Mouse (Mus musculus) Patski (cell line): Measurements from ENCODE around the gene Ercc8. TPM values are rescaled to one million over a fixed set of nuclear protein-coding genes. Genes with fewer than 3 reads are reported as not detected.
A peak's percentile ranks its signal among the peaks of the same experiment; 100 is the strongest.

Experiments used
- ATAC-seq: fragments of 100-300 bp; one replicate; pipeline ENCODE4 v1.8.0; 2021
- CTCF ChIA-PET: fragments of 350-600 bp; sonication (Branson Sonifier 250); formaldehyde crosslinking; loops from one replicate; lab custom pipeline; 2022; ENCODE audit warnings: inconsistent platforms; lab: Charles Lee
- POLR2A ChIA-PET: fragments of 350-600 bp; sonication (Branson Sonifier 250); formaldehyde crosslinking; loops from one replicate; lab custom pipeline; 2022; ENCODE audit warnings: antibody characterized with exemption, inconsistent platforms; lab: Charles Lee
- DNase-seq: peaks from one replicate; pipeline ENCODE4 v3.0.0-alpha.2; 2011; ENCODE audit warnings: low read depth, low spot score
- H3K27me3 ChIP-seq: fragments of 371-371 bp; one replicate; pipeline ENCODE4 v1.5.1; 2021
- CTCF ChIP-seq: fragments of 100-300 bp; IDR thresholded peaks from one replicate; pipeline ENCODE4 v1.5.1; 2021
- in situ Hi-C: fragments of 300-500 bp; cut with MboI; formaldehyde crosslinking; loops from 3 replicates; pipeline ENCODE4 v1.11.1; 2018; ENCODE audit warnings: low pct_unique_long_range_greater_than_20kb, mixed read lengths
- polyA plus RNA-seq: library from polyadenylated mRNA; unstranded; gene quantifications from one replicate; pipeline ENCODE4 v1.2.3, GENCODE M21; 2021

The Ercc8 gene
- polyA plus RNA-seq, 1 experiment from 2014 or later = 6.8 TPM

DNA sequence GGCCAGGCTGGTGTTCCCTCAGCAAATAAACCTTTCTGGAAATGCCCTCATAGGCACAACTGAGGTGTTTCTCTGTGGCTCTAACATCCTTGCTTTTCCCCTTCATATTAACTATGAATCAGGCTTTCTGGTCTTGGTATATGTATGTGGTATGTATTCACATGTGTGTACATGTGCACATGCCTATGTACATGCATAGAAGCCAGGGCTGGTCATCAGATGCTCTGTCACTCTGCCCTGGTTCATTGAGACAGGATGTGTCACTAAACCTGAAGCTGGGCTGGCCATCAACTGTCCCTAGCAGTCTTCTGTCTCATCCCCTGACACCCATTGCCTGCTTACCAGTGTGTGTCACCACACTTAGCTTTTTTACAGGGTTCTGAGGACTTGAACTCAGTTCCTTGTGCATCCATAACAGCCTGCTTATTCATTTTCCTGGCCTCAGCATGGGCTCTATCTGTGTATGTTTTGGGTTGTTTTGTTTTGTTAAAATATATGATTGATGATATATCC is 26.3 kb downstream of the Ercc8 start:
- H3K27me3 ChIP-seq = no peaks in the 10 kb centered on the region
- in situ Hi-C loops = no loop called here
- TF ChIP-seq CTCF = no peak
- CTCF ChIA-PET = interaction anchor here (0.9 kb wide), 1 partner anchor 9 kb away, joined by 3 read pairs; no protein-coding TSS in a partner anchor
- DNase-seq (no peak), ATAC-seq (no peak)
- POLR2A ChIA-PET = no interaction called here

DNA sequence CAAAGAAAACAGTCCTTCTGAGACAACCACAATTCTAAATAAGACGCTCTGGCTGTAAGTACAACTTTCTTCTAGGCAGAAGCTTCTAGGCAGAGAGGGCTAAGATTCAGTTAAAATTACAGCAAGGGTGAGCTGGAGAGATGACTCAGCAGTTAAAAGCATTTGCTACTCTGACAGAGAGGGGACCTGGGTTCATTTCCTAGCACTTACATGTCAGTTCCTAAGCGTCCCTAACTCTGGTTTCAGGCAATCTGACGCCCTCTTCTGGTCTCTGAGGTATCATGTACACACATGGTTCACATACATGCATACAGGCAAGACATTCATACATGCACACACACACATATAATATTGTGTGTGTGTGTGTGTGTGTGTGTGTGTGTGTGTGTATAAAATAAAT is 27.0 kb downstream of the Ercc8 start:
- ChIA-PET POLR2A (no interaction called here), CTCF (interaction anchor here (0.9 to 1.4 kb wide), 2 partner anchors 8 to 131 kb away, joined by 3 to 4 read pairs; partner anchors contain the start of gene Depdc1b)
- DNase-seq = no peak
- no peak for TF ChIP-seq CTCF
- in situ Hi-C loops = no loop called here
- H3K27me3 ChIP-seq = no peaks in the 10 kb centered on the region
- ATAC-seq = no peak

DNA sequence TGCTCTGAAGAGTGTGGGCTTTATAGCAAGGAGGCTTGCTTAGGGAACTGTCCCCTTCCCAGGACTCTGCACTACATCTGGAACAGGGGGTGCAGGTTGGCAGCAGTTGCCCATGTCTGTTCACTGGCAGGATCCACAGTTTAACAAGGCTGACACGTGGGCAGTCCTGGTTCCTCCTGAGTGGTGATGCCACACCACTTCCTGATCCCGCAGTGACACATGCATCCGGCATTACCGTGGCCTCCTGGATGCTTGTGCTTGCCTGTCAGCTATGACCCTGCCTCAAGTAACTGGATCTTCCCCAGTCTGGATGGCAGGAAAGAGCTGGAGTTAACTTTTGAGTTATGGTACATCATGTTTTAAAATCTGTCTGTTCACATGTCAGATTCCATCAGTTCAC is 29.5 kb downstream of the Ercc8 start:
- ATAC-seq (peak; percentile 69), DNase-seq (no peak)
- ChIA-PET POLR2A (interaction anchor here (0.8 kb wide), 1 partner anchor 8 kb away, joined by 5 read pairs; no protein-coding TSS in a partner anchor), CTCF (interaction anchor here (1.6 kb wide), 1 partner anchor 137 kb away, joined by 4 read pairs; no protein-coding TSS in a partner anchor)
- no peaks in the 10 kb centered on the region for H3K27me3 ChIP-seq
- in situ Hi-C loops = no loop called here
- no peak for TF ChIP-seq CTCF

DNA sequence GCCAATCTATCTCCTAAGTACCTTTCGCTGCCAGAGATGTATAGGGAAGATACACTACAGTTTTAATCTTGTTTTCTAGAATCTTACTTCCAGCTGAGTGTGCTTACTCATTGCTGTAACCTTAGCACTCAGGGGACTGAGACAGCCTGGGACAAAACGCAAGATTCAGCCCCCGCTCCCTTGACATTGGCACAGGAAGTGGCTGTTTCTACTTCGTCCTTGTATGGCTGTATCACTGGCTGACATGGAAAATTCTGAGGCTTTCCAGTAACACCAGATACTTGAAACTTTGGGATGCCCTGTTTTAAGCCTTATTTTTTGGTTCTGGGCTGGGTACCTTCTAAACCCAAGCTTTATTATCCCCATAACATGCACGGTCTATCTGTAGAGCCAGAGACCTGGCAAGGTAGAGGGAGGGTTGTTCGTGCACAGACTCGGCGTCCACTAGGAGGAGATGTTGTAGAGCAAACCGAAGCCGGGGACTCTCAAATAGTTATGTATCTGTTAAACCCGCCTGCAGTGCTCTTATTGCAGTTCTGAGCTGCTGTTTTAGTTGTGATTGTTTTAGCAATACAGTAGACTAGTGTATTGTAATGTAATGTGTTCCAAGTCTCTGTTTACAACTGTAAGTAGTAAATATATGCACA is 32.7 kb downstream of the Ercc8 start:
- ATAC-seq = peak; percentile 79

DNA sequence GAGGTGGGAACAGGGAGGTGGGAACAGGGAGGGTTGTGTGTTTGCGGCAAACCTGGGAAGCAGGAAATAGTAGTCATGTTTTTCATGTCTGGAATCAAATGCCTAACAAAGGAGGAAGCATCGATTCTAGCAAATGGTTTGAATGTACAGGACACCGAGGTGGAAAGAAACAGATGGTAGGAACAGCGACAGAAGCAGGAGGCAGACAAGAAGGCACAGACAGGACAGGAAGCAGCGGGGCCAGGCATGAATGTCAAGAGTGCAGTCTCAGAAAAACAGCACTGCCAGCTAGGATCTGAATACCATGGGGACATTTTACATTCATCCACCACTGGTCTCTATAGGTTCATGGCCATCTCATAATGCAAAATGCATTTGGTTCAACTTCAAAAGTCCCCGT is 36.9 kb downstream of the Ercc8 start:
- ATAC-seq (no peak), DNase-seq (no peak)
- ChIA-PET POLR2A (no interaction called here), CTCF (interaction anchor here (1.2 to 4.7 kb wide), 3 partner anchors 30 to 135 kb away, joined by 3 to 16 read pairs (median 3); partner anchors contain the start of gene Depdc1b)
- H3K27me3 ChIP-seq = no peaks in the 10 kb centered on the region
- TF ChIP-seq CTCF = no peak
- in situ Hi-C loops = loop anchor here (10.0 kb wide), 1 partner anchor 1019 kb away; no protein-coding TSS in a partner anchor

More for the DNA sequence above, 32.7 kb downstream of the Ercc8 start:
- TF ChIP-seq CTCF = peak; percentile 77
- CTCF ChIA-PET = interaction anchor here (1.0 to 4.0 kb wide), 15 partner anchors 12 to 147 kb away, joined by 3 to 26 read pairs (median 4); partner anchors contain the start of genes Depdc1b and Elovl7
- DNase-seq = no peak
- H3K27me3 ChIP-seq = no peaks in the 10 kb centered on the region
- POLR2A ChIA-PET = interaction anchor here (1.4 kb wide), 1 partner anchor 74 kb away, joined by 3 read pairs; no protein-coding TSS in a partner anchor
- in situ Hi-C loops = loop anchor here (5.0 to 10.0 kb wide), 2 partner anchors 141 to 1024 kb away; no protein-coding TSS in a partner anchor

DNA sequence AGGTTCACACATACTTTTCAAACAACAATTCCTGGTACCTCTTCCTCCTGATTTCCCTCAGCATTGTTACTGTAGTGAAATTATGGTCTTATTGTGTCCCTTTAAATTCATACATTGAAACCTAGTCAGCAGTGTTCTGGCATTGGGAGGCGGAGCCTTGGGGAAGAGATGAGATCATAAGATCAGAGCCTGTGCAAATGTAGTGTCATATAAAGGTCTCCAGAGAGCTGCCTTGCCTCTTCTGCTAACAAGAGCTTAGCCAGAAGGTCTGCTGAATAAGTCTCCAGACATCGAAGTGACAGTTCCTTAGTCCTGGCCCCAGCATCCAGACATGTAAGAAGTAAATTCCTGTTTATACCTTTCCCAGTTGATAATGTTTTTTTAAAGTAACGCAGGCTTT is 46.3 kb downstream of the Ercc8 start:
- ChIA-PET POLR2A (no interaction called here), CTCF (interaction anchor here (1.3 kb wide), 1 partner anchor 13 kb away, joined by 5 read pairs; no protein-coding TSS in a partner anchor)
- no peak for TF ChIP-seq CTCF
- in situ Hi-C loops = no loop called here
- DNase-seq (no peak), ATAC-seq (no peak)
- no peaks in the 10 kb centered on the region for H3K27me3 ChIP-seq

DNA sequence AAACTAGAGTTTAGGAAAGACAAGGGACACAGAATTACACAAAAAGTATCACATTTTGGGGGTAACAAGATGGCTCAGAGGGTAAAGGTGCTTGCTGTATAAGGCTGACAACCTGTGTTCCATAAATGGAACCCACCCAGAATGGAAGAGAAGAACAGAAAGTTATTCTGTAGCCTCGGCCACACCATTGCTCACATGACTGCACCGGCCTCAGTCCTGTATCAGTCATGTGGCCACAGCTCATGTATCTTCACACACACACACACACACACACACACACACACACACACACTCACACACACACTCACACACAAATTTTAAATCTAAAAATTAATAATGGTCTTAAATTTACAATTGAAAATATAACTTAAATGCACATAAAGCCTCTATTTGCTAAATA is 48.9 kb downstream of the Ercc8 start:
- CTCF ChIA-PET = no interaction called here
- ATAC-seq (no peak), DNase-seq (no peak)
- in situ Hi-C loops = no loop called here
- TF ChIP-seq CTCF = no peak
- POLR2A ChIA-PET = no interaction called here
- no peaks in the 10 kb centered on the region for H3K27me3 ChIP-seq

DNA sequence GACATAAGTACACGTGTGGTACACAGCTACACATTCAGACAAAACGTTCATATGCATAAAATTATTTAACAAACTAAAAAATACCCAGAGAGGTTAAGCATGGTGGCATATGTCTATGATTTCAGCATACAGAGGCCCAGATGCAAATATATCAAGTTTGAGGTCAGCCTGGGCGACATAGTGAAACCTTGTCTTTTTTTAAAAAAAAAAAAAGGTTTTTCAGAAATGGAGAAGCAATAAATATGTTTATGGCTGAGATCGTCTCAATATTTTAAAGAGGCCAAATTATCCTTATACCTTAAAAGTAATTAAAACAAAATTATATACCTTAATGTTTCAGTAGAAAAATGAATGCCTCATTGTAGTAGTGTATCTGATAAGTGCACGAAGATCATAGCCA is 49.6 kb downstream of the Ercc8 start:
- no peaks in the 10 kb centered on the region for H3K27me3 ChIP-seq
- DNase-seq (no peak), ATAC-seq (no peak)
- in situ Hi-C loops = no loop called here
- POLR2A ChIA-PET = no interaction called here
- no peak for TF ChIP-seq CTCF
- CTCF ChIA-PET = no interaction called here

DNA sequence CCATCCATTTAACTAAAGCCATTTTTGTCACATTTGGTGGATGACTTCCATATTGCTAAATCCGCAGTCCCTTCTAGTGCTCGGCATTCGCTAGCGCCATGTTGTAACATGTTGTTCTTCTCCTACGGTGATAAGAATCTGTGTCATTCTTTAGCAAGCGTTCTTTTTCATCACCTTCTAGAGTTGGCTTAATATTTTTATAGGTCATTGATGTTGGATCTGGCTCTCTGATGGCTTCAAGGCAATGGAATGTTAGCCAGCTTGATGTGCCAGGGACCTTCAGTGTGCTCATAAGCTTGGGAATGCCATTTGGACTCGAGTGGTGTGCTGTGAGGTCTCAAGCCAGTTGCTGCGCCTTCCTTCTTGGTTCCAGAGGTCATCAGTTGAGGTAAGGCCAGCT is 52.4 kb downstream of the Ercc8 start:
- TF ChIP-seq CTCF = no peak
- ATAC-seq (no peak), DNase-seq (no peak)
- H3K27me3 ChIP-seq = no peaks in the 10 kb centered on the region
- POLR2A ChIA-PET = no interaction called here
- in situ Hi-C loops = loop anchor here (10.0 kb wide), 1 partner anchor 54 kb away; no protein-coding TSS in a partner anchor
- CTCF ChIA-PET = interaction anchor here (1.4 to 2.7 kb wide), 2 partner anchors 10 to 20 kb away, joined by 4 to 6 read pairs; no protein-coding TSS in a partner anchor

DNA sequence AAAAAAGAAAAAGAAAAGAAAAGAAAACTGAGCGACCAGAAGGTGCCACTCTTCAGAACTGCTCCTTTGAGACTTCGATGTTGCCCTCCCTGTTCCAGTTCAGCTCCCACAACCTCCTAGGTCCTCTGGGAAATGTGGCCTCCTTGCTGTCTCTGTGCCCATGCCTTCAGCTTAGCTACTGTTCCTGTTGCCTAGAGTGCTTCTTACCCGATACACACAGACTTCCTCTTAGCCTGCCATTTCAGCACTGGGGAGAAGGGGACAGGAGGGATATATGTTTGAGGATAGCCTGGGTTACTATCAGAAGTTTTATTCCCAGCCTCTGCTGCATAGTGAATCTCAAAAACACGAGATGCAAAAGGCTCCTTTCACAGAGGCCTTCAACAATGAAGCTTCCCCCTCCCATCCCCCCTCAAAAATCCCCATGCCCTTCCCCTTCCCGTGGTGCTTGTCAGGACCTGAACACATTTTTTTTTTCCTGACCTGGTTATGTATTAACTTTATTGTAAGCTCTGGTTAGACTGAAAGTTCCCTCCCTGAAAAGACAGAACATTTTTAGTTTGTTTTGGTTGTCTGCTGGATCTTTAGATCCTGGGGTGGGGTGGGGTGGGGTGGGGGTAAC is 54.0 kb downstream of the Ercc8 start:
- CTCF ChIA-PET = interaction anchor here (1.2 to 4.2 kb wide), 4 partner anchors 11 to 109 kb away, joined by 3 to 16 read pairs (median 6); no protein-coding TSS in a partner anchor
- in situ Hi-C loops = loop anchor here (10.0 kb wide), 1 partner anchor 52 kb away; no protein-coding TSS in a partner anchor

More for the DNA sequence above, 54.0 kb downstream of the Ercc8 start:
- DNase-seq (no peak), ATAC-seq (no peak)
- POLR2A ChIA-PET = interaction anchor here (0.7 kb wide), 1 partner anchor 381 kb away, joined by 3 read pairs; no protein-coding TSS in a partner anchor
- TF ChIP-seq CTCF = no peak
- H3K27me3 ChIP-seq = no peaks in the 10 kb centered on the region
